Mouse (Mus musculus) Patski (cell line): Measurements from ENCODE around the gene Nudt1. TPM values are rescaled to one million over a fixed set of nuclear protein-coding genes. Genes with fewer than 3 reads are reported as not detected.
"Not testable (repeated sequence)": the region's sequence is repeated elsewhere in the genome, so short reads cannot be mapped to it uniquely, and the experiment has no call there.

ENCODE experiments used
- ATAC-seq: fragments of 100-300 bp; one replicate; pipeline ENCODE4 v1.8.0; 2021
- CTCF ChIA-PET: fragments of 350-600 bp; sonication (Branson Sonifier 250); formaldehyde crosslinking; loops from one replicate; lab custom pipeline; 2022; ENCODE audit warnings: inconsistent platforms; lab: Charles Lee
- POLR2A ChIA-PET: fragments of 350-600 bp; sonication (Branson Sonifier 250); formaldehyde crosslinking; loops from one replicate; lab custom pipeline; 2022; ENCODE audit warnings: antibody characterized with exemption, inconsistent platforms; lab: Charles Lee
- DNase-seq: peaks from one replicate; pipeline ENCODE4 v3.0.0-alpha.2; 2011; ENCODE audit warnings: low read depth, low spot score
- H3K27me3 ChIP-seq: fragments of 371-371 bp; one replicate; pipeline ENCODE4 v1.5.1; 2021
- CTCF ChIP-seq: fragments of 100-300 bp; IDR thresholded peaks from one replicate; pipeline ENCODE4 v1.5.1; 2021
- in situ Hi-C: fragments of 300-500 bp; cut with MboI; formaldehyde crosslinking; loops from 3 replicates; pipeline ENCODE4 v1.11.1; 2018; ENCODE audit warnings: low pct_unique_long_range_greater_than_20kb, mixed read lengths
- polyA plus RNA-seq: library from polyadenylated mRNA; unstranded; gene quantifications from one replicate; pipeline ENCODE4 v1.2.3, GENCODE M21; 2021

The Nudt1 gene
- polyA plus RNA-seq, 1 experiment from 2014 or later = 38.0 TPM

GRCm38 (mm10) chr5:140359930-140360674 lies 38.6 kb downstream of the Nudt1 start:
- ATAC-seq = no peak
- DNase-seq = no peak
- ChIA-PET POLR2A (interaction anchor here (0.7 kb wide), 1 partner anchor 19 kb away, joined by 3 read pairs; no protein-coding TSS in a partner anchor), CTCF (interaction anchor here (1.7 kb wide), 2 partner anchors 10 to 24 kb away, joined by 5 read pairs; no protein-coding TSS in a partner anchor)
- no peak for TF ChIP-seq CTCF
- no peaks in the 10 kb centered on the region for H3K27me3 ChIP-seq
- in situ Hi-C loops = no loop called here

- TF ChIP-seq CTCF = no peak
- ChIA-PET CTCF (no interaction called here), POLR2A (no interaction called here)
- in situ Hi-C loops = no loop called here
- DNase-seq = no peak
- no peaks in the 10 kb centered on the region for H3K27me3 ChIP-seq
- ATAC-seq = no peak
These were observed 43.0 kb downstream of the Nudt1 start for GRCm38 (mm10) chr5:140364415-140364814.

GRCm38 (mm10) chr5:140368126-140368525 lies 46.7 kb downstream of the Nudt1 start:
- DNase-seq, ATAC-seq, CTCF ChIA-PET, in situ Hi-C loops, H3K27me3 ChIP-seq, POLR2A ChIA-PET: not testable (repeated sequence)

GRCm38 (mm10) chr5:140368926-140369325 lies 47.5 kb downstream of the Nudt1 start:
- DNase-seq (no peak), ATAC-seq (no peak)
- no peak for TF ChIP-seq CTCF
- ChIA-PET POLR2A (no interaction called here), CTCF (interaction anchor here (1.3 to 1.7 kb wide), 2 partner anchors 15 to 22 kb away, joined by 3 to 5 read pairs; no protein-coding TSS in a partner anchor)
- H3K27me3 ChIP-seq = no peaks in the 10 kb centered on the region
- in situ Hi-C loops = no loop called here

GRCm38 (mm10) chr5:140369466-140369865 lies 48.0 kb downstream of the Nudt1 start:
- in situ Hi-C loops = no loop called here
- ATAC-seq (no peak), DNase-seq (no peak)
- ChIA-PET POLR2A (no interaction called here), CTCF (interaction anchor here (1.3 to 1.7 kb wide), 2 partner anchors 14 to 21 kb away, joined by 3 to 5 read pairs; no protein-coding TSS in a partner anchor)
- no peaks in the 10 kb centered on the region for H3K27me3 ChIP-seq
- TF ChIP-seq CTCF = no peak

- POLR2A ChIA-PET = interaction anchor here (1.0 kb wide), 1 partner anchor 9 kb away, joined by 3 read pairs; no protein-coding TSS in a partner anchor
These were observed 49.2 kb downstream of the Nudt1 start for GRCm38 (mm10) chr5:140370446-140371254.

GRCm38 (mm10) chr5:140371671-140372070 lies 50.2 kb downstream of the Nudt1 start:
- CTCF ChIA-PET = interaction anchor here (1.3 kb wide), 1 partner anchor 14 kb away, joined by 3 read pairs; no protein-coding TSS in a partner anchor
- no peak for TF ChIP-seq CTCF
- H3K27me3 ChIP-seq = no peaks in the 10 kb centered on the region
- in situ Hi-C loops = no loop called here
- ATAC-seq (no peak), DNase-seq (no peak)
- POLR2A ChIA-PET = no interaction called here

More at GRCm38 (mm10) chr5:140370446-140371254, 49.2 kb downstream of the Nudt1 start:
- H3K27me3 ChIP-seq = no peaks in the 10 kb centered on the region
- CTCF ChIA-PET = interaction anchor here (1.2 to 1.7 kb wide), 4 partner anchors 10 to 20 kb away, joined by 3 to 5 read pairs (median 4); no protein-coding TSS in a partner anchor
- ATAC-seq (no peak), DNase-seq (no peak)
- TF ChIP-seq CTCF = no peak
- in situ Hi-C loops = no loop called here

GRCm38 (mm10) chr5:140373711-140374110 lies 52.3 kb downstream of the Nudt1 start:
- ChIA-PET CTCF (no interaction called here), POLR2A (interaction anchor here (0.6 to 0.7 kb wide), 2 partner anchors 14 to 15 kb away, joined by 3 read pairs; partner anchors contain the start of gene Snx8)
- H3K27me3 ChIP-seq = no peaks in the 10 kb centered on the region
- no peak for DNase-seq
- no peak for TF ChIP-seq CTCF
- ATAC-seq = no peak
- in situ Hi-C loops = no loop called here

- H3K27me3 ChIP-seq = no peaks in the 10 kb centered on the region
- ATAC-seq = no peak
- no peak for TF ChIP-seq CTCF
- no peak for DNase-seq
- ChIA-PET CTCF (no interaction called here), POLR2A (interaction anchor here (0.7 kb wide), 1 partner anchor 15 kb away, joined by 3 read pairs; the partner anchor contains the start of gene Snx8)
- in situ Hi-C loops = no loop called here
These were observed 52.8 kb downstream of the Nudt1 start for GRCm38 (mm10) chr5:140374226-140374625.

- ChIA-PET CTCF (interaction anchor here (1.7 kb wide), 1 partner anchor 10 kb away, joined by 5 read pairs; no protein-coding TSS in a partner anchor), POLR2A (interaction anchor here (0.6 kb wide), 1 partner anchor 12 kb away, joined by 3 read pairs; no protein-coding TSS in a partner anchor)
- DNase-seq = no peak
- no peaks in the 10 kb centered on the region for H3K27me3 ChIP-seq
- TF ChIP-seq CTCF = no peak
- in situ Hi-C loops = no loop called here
- ATAC-seq = no peak
These were observed 53.9 kb downstream of the Nudt1 start for GRCm38 (mm10) chr5:140375249-140375829.
